Mouse (Mus musculus) kidney, postnatal 0 days (tissue): ENCODE data around the gene Wif1. TPM values are rescaled to one million over a fixed set of nuclear protein-coding genes. Genes with fewer than 3 reads are reported as not detected.

Experiments
- ATAC-seq: fragments of 200-750 bp; cut with Nextera tagmentation; replicated peaks from 2 replicates; pipeline ENCODE4 v1.8.0; 2017; ENCODE audit warnings: low read depth, moderate number of reproducible peaks, moderate TSS enrichment, moderate library complexity; ENCODE audit not compliant: low FRiP score
- DNase-seq: peaks from one replicate; pipeline ENCODE4 v3.0.0-alpha.2; 2016; ENCODE audit warnings: low spot score
- H3K27ac ChIP-seq: fragments of 300-500 bp; sonication (generic); 2 replicates; pipeline ENCODE4 v1.5.1; 2014; ENCODE audit warnings: mild to moderate bottlenecking
- H3K27me3 ChIP-seq: fragments of 300-500 bp; sonication (generic); 2 replicates; pipeline ENCODE4 v1.6.1; 2014; ENCODE audit warnings: low read length, mixed read lengths; ENCODE audit not compliant: insufficient read depth
- H3K36me3 ChIP-seq: fragments of 300-500 bp; sonication (generic); 2 replicates; pipeline ENCODE4 v1.6.1; 2014; ENCODE audit warnings: low read length, mixed read lengths; ENCODE audit not compliant: insufficient read depth
- H3K4me1 ChIP-seq: fragments of 300-500 bp; sonication (generic); replicated peaks from 2 replicates; pipeline ENCODE4 v1.6.1; 2014; ENCODE audit warnings: antibody characterized with exemption, low read length, mixed read lengths; ENCODE audit not compliant: insufficient read depth
- H3K4me2 ChIP-seq: fragments of 300-500 bp; sonication (generic); 2 replicates; pipeline ENCODE4 v1.6.1; 2014; ENCODE audit warnings: mild to moderate bottlenecking, low read length, moderate library complexity, mixed read lengths
- H3K4me3 ChIP-seq: fragments of 300-500 bp; sonication (generic); replicated peaks from 2 replicates; pipeline ENCODE4 v1.5.1; 2014; ENCODE audit warnings: low read depth, low read length
- H3K9ac ChIP-seq: fragments of 300-500 bp; sonication (generic); 2 replicates; pipeline ENCODE4 v1.6.1; 2014; ENCODE audit warnings: low read depth, low read length
- H3K9me3 ChIP-seq: fragments of 300-500 bp; sonication (generic); replicated peaks from 2 replicates; pipeline ENCODE4 v1.6.1; 2016; ENCODE audit warnings: low read length, inconsistent platforms, mixed read lengths
- CTCF ChIP-seq: IDR thresholded peaks from 2 replicates; pipeline ENCODE4 v1.5.1; 2016; ENCODE audit warnings: antibody characterized with exemption, low read depth, mild to moderate bottlenecking, moderate library complexity
- WGBS: fragments of 180-500 bp; shearing (Covaris S2); extraction: QIAGEN DNeasy Blood & Tissue Kit; methylation state at CpG from one replicate; pipeline ENCODE4 v1.1.7; 2014; 5-methylcytosine and 5-hydroxymethylcytosine counted together
- polyA plus RNA-seq: library from polyadenylated mRNA; unstranded; fragments of >200 nt; fragmentation: Nextera tagmentation; extraction: Ambion mirVana; gene quantifications from 2 replicates; pipeline ENCODE4 v1.2.1, GENCODE M21; 2015

Wif1 gene
- 2.1 and 2.3 TPM in 2 replicates for polyA plus RNA-seq

DNA sequence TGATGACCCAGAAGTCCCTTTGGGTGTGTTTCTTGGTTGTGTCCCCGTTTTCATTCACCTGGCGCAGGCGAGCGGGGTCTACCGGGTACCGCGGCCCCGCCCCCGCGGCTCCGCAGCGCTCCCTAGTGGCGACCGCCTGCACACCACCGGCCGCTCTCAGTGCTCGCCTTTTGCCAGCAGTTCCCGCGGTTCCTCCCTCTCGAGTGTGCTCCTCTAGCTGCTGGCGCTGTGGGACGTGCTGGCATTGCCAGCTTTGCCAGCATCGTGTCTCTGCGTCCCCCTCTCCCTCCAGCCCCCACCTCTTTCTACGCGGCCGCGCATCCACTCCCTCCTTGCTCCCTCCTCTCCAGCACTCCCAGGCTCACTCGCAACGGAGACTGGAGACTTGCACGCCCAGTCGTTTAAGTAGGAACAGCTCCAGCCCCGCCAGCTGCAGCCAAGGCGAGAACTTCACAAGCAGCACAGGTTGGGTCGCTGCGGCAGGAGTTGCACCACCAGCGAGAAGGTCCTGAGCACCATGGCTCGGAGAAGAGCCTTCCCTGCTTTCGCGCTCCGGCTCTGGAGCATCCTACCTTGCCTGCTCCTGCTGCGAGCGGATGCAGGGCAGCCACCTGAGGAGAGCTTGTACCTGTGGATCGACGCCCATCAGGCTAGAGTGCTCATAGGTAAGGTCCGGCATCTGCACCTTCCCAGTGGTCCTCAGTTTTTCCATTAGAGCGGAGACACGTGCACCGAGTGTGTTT lies at the start of gene Wif1:
Gene Wif1 (plus strand): TSS at position 135 of the 743 bp plus-strand sequence.
- Histone ChIP-seq H3K27ac (no peak within 1 kb of the TSS), H3K4me3 (peak within 1 kb of the TSS; percentile 44), H3K27me3 (peaks cover 24% of the 10 kb centered on the region), H3K4me1 (peaks cover 5% of the 10 kb centered on the region; the same call in 1 of the 2 replicates), H3K4me2 (peak within 1 kb of the TSS; percentile 93), H3K36me3 (no peaks in the 10 kb centered on the region), H3K9ac (no peak within 1 kb of the TSS), H3K9me3 (no peaks in the 10 kb centered on the region)
- DNase-seq = peak; percentile 84
- peak; percentile 80 for TF ChIP-seq CTCF
- under 1% methylated on average over 49 of the region's 49 CpGs for WGBS
- peak; percentile 86; the same call in 1 of the 2 replicates for ATAC-seq

- Histone ChIP-seq H3K9me3 (no peaks in the 10 kb centered on the region), H3K27me3 (no peaks in the 10 kb centered on the region), H3K4me3 (no peak overlapping the region), H3K4me2 (no peak overlapping the region), H3K36me3 (no peaks in the 10 kb centered on the region), H3K27ac (no peak overlapping the region), H3K9ac (no peak overlapping the region), H3K4me1 (no peaks in the 10 kb centered on the region)
- 82% methylated on average over 2 of the region's 2 CpGs for WGBS
- ATAC-seq (no peak), DNase-seq (no peak)
- no peak for TF ChIP-seq CTCF
These were observed 31.6 kb upstream of the Wif1 start for GRCm38 (mm10) chr10:121002135-121002534.

DNA sequence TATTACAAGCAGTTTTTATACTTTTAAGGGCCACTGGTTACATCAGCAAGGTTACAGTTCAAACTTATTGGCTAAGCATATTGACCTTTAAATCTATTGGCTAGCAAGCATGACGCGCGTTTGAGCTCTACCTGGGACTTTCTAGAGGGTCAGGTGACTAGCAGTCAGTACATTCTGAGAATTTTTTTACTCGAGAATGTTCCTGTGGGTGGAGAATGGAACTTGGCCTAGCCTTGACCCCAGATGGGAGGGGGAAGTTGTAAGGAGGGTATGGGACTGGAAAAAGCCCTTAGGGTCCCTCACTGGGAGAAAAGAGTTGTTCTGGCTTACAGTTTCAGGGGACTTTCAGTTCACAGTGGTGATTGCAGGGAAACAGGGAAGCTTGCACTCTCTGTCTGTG lies 22.3 kb upstream of the Wif1 start:
- ATAC-seq = no peak
- no peak overlapping the region for H3K4me2 ChIP-seq
- no peaks in the 10 kb centered on the region for H3K36me3 ChIP-seq

DNA sequence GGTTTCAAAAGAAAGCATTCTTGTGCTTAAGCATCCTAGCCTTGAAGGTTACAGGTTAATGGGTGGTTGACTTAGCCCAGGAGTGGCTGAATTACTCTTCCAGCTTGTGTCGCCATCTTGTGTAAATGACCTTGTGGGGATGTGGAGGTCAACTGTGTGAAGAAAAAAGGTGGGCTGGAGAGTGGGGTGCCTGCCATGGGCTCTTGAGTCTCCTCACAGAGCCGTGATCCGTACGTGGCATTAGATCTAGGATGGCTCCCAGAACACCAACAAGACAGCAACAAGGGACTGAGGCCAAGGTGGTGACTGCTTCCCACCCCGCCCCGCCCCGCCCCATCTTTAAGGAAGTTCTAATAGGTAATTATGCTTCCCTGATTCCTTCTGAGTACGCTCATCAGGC lies 17.5 kb upstream of the Wif1 start:
- Histone ChIP-seq H3K9ac (no peak overlapping the region), H3K4me2 (no peak overlapping the region), H3K36me3 (no peaks in the 10 kb centered on the region), H3K9me3 (no peaks in the 10 kb centered on the region), H3K27me3 (no peaks in the 10 kb centered on the region), H3K4me3 (no peak overlapping the region), H3K4me1 (no peaks in the 10 kb centered on the region), H3K27ac (no peak overlapping the region)
- no peak for TF ChIP-seq CTCF
- WGBS = 81% methylated on average over 8 of the region's 8 CpGs
- ATAC-seq (no peak), DNase-seq (no peak)

More for the DNA sequence above, 22.3 kb upstream of the Wif1 start:
- no peak for TF ChIP-seq CTCF
- no peaks in the 10 kb centered on the region for H3K4me1 ChIP-seq
- DNase-seq = no peak
- H3K4me3 ChIP-seq = no peak overlapping the region
- no peak overlapping the region for H3K9ac ChIP-seq
- H3K9me3 ChIP-seq = no peaks in the 10 kb centered on the region
- no peaks in the 10 kb centered on the region for H3K27me3 ChIP-seq
- no peak overlapping the region for H3K27ac ChIP-seq
- 78% methylated on average over 4 of the region's 4 CpGs for WGBS

DNA sequence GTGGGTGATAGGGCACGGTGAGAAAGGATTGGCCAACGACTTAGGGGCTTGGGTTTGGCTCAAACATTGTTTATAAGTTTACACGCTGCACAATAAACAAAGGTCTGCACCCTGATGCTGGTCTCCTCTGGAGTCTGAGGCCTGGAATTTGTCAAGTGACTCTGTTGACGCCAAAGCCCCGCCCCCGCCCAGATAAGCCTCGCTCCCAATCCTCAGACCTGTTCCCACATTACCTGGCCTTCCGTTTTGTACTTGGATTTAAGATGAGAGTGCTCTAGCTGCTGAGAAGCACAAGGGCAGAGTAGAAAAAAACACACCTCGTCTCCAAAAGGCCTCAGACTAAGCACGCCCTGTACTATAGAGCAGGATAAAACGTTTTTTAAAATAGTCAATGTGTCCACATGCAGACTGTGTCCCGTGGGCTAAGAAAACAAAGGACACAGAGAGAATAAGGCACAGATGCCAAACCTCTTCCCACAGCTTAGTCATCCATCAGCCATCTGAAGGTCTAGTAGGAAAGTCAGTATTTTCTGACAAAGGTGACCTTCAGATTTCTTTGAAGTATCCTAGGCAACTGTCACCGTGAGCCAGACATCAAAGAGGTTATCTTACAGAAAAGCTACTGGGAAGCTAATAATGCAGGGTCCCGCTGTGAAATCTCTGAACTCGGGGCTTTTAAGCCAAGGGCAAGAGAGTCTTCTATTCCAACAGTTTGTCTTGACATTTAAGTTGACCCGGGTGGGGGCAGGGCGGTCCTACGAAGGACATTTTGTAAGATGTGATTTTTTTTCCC lies 16.9 kb upstream of the Wif1 start:
- no peak for DNase-seq
- no peaks in the 10 kb centered on the region for H3K36me3 ChIP-seq
- ATAC-seq = no peak
- H3K9ac ChIP-seq = no peak overlapping the region
- no peaks in the 10 kb centered on the region for H3K9me3 ChIP-seq
- no peaks in the 10 kb centered on the region for H3K27me3 ChIP-seq
- no peak overlapping the region for H3K4me2 ChIP-seq
- no peak overlapping the region for H3K27ac ChIP-seq
- no peaks in the 10 kb centered on the region for H3K4me1 ChIP-seq
- TF ChIP-seq CTCF = no peak
- no peak overlapping the region for H3K4me3 ChIP-seq
- WGBS = 37% methylated on average over 18 of the region's 18 CpGs

GRCm38 (mm10) chr10:121022951-121023350 lies 10.8 kb upstream of the Wif1 start:
- Histone ChIP-seq H3K4me3 (no peak overlapping the region), H3K27me3 (no peaks in the 10 kb centered on the region), H3K36me3 (no peaks in the 10 kb centered on the region), H3K9me3 (no peaks in the 10 kb centered on the region), H3K9ac (no peak overlapping the region), H3K4me2 (no peak overlapping the region), H3K27ac (no peak overlapping the region), H3K4me1 (no peaks in the 10 kb centered on the region)
- 39% methylated on average over 5 of the region's 5 CpGs for WGBS
- no peak for TF ChIP-seq CTCF
- DNase-seq = no peak
- ATAC-seq = no peak
